Mouse (Mus musculus): Measurements from ENCODE around the gene Fli1.

Fli1 gene

DNA sequence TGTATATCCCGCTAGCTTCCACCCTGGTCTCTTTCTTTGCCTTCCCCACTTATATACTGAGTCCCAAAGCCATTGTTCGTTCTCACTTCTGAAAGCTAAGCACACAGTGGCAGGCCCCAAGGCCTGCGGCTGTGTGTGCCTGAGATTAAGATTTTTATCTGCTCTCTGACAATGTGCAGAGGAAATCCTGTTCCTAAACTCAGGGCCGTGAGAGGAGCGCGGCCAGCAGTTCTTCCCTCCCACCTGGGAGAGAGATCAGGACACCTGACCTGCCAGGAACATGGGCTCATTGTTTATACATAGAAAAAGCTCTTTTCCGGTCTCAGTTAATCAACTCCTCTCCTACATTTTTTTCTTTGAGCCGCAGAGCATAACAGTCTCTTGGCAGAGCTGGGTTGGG, 36.5 kb downstream of the Fli1 start:
- in situ Hi-C loops (cut with MboI, MseI): loop anchor here (5.0 to 25.0 kb wide), 3 partner anchors 201 to 1219 kb away; partner anchors contain the start of gene Prdm10

DNA sequence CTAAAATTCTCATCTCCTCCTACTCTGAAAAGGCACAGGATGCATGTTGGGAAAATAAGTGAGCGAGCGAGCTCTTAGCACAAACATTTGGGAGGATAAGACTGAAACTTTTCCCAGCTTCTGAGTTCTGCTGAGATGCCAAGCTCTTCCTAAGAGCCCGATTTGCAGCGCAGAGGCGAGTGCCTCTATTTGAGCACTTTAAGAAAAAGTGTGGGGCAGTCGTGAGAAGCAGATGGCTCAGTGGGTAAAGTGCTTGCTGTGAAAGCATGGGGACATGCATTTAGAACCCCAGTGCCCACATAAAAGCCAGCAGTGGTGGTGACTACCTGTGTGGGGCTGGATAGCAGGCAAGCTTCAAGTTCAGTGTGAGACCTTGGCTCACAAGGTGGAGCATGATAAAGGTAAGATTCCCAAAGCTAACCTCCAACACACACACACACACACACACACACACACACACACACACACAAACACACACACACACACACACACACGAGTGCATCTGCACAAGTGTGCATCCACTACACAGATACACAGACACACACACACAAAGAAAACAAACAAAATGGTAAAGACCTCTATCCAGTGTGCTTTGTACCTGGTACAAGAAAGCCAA, 37.1 kb downstream of the Fli1 start:
- in situ Hi-C loops (cut with MboI, MseI): loop anchor here (5.0 to 25.0 kb wide), 3 partner anchors 202 to 1218 kb away; partner anchors contain the start of gene Prdm10

DNA sequence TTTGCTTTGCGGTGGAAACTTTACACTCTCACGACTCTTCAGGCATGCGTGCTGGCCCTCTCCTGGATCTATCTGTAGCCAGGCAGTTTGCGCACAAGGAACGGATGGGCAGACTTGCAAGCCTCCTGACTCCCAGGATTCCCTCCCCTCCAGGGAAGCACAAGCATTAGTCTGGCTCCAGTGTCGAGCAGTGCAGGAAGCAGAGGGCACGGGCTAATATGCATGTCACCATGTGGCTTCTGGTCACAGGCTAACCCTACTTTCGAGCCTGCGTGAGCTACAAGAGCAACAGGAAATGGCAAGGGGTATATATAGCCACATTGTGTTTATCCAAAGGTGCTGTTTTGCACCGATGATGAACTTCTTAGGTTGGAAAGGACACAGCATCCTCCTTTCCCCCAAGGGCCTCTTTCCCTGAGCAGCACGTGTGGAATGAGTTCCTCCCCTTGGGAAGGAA, 38.6 kb downstream of the Fli1 start:
- in situ Hi-C loops (cut with MboI, MseI): loop anchor here (10.0 to 25.0 kb wide), 2 partner anchors 261 to 1217 kb away; partner anchors contain the start of gene Prdm10

DNA sequence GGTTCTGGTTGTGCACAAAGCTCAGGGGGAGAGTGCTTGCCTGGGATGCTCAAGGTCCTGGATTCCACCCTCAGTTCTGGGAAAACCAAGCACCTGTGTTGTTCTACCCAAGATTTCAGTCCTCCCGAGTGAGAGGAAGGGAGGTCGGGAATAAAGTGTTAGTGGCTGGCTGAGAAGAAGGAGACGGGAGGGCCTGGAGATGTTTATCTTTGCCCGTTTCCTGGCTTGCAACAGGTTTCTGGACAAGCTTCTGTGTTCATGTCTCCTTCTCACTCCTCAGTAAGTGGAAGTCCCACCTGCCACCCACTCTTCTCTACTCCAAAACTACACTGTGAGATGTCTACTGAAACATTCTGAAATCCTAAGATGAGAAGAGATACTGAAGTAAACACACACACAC, 39.2 kb downstream of the Fli1 start:
- in situ Hi-C loops (cut with MboI, MseI): loop anchor here (10.0 to 25.0 kb wide), 2 partner anchors 261 to 1216 kb away; partner anchors contain the start of gene Prdm10

DNA sequence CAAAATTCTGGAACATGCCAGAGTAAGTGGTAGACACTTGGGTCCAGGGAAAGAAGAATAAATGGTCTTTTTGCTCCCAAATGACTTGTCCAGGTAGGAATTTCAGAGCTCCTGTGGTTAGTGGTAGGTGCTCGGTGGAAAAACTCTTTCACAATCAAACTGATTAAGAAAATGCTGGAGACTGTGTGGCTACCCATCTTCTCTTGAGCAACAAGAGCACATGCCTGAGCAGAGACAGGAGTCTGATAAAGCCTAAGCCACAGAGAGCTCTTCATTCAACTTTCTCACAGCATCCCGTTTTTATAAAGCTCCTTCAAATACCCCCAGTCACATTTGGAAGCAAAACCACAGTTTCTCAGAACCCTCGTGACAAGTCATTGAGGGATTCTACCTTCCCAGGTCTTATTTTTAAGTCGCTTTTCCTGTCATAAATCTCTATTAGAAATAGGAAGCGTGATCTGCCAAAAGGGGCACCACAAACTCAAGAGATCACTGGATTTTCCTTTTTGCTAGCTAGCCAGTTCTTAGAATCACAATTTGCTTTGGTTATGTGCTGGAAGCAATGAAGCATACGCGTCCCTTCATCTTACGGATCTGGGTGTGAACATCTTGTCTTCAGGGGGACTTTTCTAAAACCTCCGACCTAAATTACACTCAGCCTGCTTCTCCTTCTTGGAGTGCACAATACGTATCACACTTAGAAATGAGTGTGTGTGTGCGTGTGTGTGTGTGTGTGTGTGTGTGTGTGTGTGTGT, 40.2 kb downstream of the Fli1 start:
- in situ Hi-C loops (cut with MboI, MseI): loop anchor here (10.0 to 25.0 kb wide), 2 partner anchors 262 to 1215 kb away; partner anchors contain the start of gene Prdm10

DNA sequence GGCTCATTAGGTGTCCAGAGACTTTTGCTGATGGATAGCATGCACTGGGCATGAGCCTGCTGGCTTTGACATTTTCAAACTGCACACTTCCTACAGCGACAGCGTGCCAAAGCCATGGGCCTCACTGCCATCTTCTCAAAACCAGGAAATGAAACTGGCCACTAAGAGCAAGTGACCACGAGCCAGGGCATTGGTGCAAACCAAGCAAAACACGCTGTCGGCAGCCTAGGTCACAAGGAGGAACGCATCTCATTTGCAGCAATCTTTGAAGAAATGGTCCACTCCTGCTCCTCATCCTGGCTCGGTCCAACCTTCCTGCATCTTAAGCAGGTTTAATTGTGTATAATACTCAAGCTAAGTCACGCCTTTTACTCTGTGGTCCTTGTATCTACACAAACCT, 41.8 kb downstream of the Fli1 start:
- in situ Hi-C loops (cut with MboI, MseI): loop anchor here (10.0 to 25.0 kb wide), 2 partner anchors 264 to 1214 kb away; partner anchors contain the start of gene Prdm10

DNA sequence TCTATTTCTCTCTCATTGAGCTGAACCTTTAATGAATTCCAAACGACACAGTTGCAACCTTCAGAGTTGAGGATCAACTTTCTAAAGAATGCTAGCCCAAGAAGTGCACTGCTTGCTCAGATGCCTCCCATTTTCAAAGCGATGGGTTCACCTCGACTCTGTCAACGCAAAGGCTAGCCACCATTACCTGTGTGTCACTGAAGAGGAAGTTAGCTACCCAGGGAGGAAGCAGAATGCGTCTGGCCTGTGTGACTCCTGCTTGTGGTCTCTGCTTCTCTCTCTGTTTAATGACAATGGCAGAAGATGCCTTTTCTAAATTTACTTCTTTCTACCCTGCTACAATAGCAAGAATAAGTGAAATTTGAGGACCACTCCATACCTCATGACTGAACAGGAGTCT, 42.6 kb downstream of the Fli1 start:
- in situ Hi-C loops (cut with MboI, MseI): loop anchor here (10.0 to 25.0 kb wide), 2 partner anchors 265 to 1213 kb away; partner anchors contain the start of gene Prdm10

DNA sequence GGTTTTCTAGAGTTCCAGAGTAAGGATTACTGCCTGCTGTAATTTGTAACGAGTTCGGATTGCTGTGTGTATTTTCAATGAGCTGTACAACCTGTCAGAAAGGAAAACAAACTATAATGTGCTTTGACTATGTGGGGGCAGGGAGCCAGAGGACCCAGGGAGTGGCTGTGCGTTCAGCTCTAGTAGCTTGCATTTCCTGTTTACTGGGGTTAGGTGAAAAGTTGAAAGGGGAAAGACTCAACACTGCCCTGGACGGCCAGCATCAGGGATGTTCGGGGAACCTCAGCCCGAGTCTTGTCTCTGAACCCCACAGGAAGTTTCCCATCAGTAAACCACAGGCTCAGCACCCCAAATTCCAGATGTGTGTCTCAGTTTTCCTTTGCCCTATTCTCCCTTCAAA, 43.2 kb downstream of the Fli1 start:
- in situ Hi-C loops (cut with MboI, MseI): no loop called here

DNA sequence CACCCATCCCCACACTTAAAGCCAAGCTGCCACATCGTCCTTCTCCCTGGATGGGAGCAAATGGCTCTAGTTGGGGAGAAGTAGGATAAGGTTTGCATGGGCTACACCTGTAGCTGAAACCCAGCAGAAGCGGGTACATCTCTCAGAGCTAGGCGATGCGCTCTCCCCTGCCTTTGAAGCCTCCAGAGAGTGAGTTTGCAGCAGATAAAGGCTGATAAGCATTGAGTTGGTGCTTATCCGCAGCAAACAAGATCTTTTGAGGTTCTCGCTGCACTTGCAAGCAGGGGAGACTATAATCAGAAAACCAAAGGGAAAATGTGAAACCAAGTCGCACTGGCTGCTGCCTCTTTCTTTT, 47.0 kb downstream of the Fli1 start:
- in situ Hi-C loops (cut with MboI, MseI): no loop called here

DNA sequence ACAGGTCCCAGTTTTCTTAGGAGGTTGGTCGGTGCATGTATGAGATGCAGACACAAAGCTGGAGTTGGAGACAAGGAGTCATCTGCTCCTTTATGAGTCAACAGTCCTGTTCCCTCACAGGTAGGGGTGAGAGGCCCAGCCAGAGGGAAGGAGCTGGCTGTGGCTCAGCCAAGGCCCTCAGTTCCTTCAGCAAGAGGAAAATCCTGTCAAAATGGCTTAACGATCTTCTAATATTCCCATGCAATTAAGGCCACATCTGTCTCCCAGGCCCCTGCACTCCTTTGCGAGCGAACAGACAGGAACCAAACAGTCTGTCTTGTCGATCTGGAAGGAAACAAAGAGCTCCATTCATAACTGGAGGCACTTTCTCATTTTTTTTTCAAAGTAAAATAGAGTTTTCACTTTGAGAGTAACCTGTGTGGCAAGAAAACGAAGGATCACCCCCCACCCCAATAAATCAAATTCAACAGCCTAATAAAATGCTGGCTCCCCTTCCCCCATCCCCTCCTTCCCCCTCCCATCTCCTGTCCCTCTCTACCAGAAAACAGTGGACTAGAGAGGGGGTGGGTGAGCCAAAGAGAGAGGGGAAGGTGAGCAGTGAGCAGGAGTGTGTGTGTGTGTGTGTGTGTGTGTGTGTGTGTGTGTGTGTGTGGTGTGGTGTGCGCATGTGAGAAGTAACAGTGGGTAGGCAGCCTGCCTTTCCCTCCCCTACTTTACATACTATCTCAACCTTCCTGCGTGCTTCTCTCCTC, 47.6 kb downstream of the Fli1 start:
- in situ Hi-C loops (cut with MboI, MseI): no loop called here

DNA sequence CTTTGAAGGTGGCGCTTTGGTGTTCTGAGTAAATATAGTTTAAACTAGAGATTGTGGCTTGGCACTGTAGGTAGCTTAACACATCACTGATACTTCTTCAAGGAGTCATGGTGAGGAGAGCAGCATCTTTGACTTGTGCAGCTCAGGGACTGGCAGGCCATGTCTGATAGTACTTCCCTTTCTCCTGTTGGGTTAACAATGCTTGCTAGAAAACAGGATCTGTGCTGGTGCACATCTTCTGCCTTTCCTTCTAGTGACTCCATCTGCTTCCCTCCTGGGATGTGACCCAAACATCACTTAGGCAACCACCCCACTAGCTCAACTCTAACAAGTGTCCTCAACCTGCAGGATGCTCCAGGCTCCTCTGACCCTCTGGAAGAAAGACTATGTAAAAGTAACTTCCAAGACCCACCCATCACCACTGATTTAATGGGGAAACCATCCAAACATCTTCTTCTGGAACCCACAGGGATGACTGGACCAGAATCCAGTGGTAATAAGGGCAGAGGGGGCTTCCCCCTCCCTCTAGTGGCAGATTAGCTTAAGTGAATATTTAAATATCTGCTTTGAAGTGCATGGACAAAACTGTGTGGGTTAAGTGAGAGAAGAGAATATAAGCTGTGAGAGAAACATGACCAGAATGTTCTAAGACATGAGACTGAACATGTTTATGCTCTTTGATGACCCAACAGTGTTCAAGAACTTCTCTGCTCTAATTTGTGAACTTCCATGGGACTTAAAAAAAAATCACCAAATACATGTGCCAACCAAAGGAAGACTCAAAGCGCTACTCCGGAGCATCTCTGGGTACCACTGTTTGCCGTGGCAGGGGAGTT, 48.9 kb downstream of the Fli1 start:
- in situ Hi-C loops (cut with MboI, MseI): no loop called here

DNA sequence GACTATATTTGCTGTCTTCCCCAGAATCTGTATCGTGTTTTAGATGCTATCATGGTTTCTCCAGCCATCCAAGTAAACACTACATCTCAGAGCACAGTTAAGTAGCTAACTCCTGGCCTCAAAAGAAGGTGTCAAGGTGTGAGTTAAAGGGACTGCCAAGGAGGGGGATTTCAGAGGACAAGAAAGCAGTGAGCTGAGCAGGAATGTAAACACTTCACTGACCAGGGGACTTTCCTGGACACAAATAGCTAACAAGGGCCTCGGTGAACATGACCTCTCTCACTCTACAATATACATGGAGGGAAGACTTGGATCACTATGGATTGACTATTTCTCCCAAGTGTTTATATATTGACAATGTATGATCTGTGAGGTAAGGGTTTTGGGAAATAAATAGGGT, 49.9 kb downstream of the Fli1 start:
- in situ Hi-C loops (cut with MboI, MseI): no loop called here

DNA sequence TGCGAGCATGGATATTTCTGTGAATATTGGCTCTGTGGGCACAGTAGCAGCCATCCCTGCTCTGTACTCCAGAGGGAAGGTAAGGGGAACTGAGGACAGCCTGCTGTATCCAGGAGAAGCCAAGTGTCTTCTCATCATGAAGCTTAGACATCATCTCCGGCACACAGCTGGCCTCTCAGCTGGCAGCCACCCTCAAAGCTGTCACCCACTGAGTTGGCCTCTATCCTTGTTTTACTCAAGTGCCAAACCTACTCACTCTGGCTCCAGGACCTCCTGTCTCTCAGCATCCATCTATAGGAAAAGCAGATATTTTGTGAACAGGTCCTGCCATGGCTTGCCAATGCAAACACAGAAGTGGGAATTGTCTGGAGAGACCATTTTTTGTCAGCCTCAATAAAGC, 51.2 kb downstream of the Fli1 start:
- in situ Hi-C loops (cut with MboI, MseI): no loop called here

DNA sequence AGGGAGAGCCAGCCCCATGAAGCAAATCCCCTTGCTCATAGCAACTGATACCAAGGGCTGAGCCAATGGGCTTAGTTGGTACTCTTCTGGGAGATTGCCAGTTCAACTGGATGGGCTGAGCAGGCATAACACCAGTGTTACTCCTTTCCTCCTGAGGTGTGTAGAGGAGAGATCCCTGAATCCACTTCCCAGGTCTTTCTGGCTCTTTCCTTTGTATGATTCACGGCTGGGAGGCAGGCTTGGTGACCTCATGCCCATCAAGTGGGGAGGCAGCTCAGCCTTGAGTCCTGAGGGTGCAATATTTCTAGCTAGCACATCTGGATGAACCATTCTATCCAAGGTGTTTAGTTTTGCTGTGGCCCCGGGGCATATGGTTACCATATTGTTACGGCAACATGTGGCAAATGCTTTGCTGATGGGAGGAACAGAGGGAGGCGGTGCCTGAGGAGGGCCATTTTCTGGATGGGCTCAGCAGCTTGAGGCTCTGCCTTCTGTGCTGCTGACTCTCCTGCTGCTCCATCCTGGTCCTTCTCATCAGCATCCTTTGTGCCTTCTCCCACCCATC, 52.8 kb downstream of the Fli1 start:
- in situ Hi-C loops (cut with MboI, MseI): loop anchor here (5.0 to 10.0 kb wide), 2 partner anchors 45 to 442 kb away; no protein-coding TSS in a partner anchor

DNA sequence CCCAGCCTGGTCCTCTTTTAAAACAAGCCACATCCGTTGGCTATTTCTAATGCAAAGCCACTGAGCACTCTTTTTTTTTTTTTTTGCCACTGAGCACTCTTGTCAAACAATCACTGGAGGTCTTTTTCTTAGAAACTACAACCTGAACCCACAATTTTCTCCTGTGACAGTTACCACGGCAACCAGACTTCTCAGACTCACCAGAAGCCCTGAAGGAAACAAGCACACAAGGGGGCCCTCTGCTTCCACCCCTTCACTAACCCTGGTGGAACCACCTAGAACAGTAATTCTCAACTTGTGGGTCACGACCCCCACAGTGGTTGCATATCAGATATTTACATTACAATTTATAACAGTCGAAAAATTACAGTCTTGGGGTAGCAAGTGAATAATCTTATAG, 53.3 kb downstream of the Fli1 start:
- in situ Hi-C loops (cut with MboI, MseI): loop anchor here (5.0 to 10.0 kb wide), 2 partner anchors 45 to 443 kb away; no protein-coding TSS in a partner anchor

DNA sequence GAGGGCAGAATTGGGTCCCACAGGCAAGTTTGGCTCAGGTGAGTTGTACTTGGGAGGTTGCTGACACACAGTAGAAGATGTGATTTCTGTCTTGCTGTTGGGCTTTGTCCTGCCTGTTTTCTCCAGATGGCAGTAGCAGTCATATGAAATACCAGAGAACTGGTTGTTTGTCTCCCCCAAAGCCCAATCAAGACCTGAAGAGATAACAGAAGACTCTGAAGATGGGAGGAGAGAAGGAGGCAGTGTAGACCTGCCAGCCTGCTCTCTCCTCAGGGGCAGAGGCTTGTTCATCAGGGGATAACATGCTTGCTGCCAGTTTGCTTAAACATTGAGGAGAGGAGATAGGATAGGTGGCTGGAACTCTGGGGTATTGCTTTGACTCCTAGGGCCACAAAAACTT, 54.0 kb downstream of the Fli1 start:
- in situ Hi-C loops (cut with MboI, MseI): loop anchor here (5.0 to 10.0 kb wide), 2 partner anchors 46 to 444 kb away; no protein-coding TSS in a partner anchor

DNA sequence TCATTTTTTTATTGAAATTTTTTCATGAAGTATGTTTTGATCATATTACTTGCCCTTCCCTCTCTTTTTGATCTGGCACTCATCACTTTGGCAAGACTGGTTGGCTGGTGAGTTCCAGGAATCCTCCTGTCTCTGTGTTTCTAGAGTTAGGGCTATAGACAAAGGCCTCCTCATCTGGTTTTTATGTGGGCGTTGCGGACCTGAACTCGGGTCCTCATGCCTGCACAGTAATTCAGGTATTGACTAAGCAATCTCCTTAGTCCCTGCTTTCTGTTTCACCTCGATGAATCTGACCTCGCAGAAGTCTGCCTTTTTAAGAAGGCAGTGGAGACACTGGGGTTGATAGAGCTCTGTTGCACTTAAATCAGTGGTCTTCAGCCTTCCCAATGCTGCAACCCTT, 54.8 kb downstream of the Fli1 start:
- in situ Hi-C loops (cut with MboI, MseI): loop anchor here (5.0 to 10.0 kb wide), 2 partner anchors 47 to 444 kb away; no protein-coding TSS in a partner anchor

DNA sequence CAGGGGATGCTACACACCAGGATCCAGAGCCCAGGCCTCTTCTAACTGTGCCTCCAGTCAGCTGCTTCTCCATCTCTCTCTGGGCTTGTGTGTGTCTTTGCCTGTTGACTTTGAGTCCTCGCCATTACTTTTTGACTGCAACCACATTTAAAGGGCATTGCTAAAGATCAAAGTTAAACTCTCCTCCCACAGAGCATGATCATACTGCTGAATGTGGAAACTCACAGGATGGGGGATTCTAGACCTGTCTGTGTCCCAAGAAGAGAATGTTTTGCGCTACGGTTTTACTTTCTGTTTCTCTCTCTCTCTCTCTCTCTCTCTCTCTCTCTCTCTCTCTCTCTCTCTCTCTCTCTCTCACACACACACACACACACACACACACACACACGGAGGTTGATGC, 55.3 kb downstream of the Fli1 start:
- in situ Hi-C loops (cut with MboI, MseI): loop anchor here (5.0 to 10.0 kb wide), 2 partner anchors 47 to 445 kb away; no protein-coding TSS in a partner anchor

DNA sequence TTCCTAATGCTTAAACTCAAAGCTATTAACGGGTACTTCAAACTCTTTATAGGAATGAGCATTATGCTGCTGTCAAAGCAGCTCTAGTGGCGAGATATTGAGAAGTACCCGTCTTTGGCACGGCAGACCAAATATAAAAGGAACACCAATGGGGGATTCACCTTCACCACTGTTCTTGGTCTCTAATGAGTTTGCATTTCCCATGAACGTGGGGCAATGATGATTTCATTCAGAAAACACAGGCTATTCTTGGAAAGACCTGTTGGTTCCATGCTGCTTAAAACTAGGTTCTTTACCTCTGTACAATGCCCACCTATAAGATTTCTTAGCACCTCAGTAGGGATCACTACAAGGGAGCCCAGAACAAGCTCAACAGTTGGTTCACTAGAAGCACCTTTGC, 62.2 kb downstream of the Fli1 start:
- in situ Hi-C loops (cut with MboI, MseI): loop anchor here (10.0 kb wide), 1 partner anchor 54 kb away; no protein-coding TSS in a partner anchor

DNA sequence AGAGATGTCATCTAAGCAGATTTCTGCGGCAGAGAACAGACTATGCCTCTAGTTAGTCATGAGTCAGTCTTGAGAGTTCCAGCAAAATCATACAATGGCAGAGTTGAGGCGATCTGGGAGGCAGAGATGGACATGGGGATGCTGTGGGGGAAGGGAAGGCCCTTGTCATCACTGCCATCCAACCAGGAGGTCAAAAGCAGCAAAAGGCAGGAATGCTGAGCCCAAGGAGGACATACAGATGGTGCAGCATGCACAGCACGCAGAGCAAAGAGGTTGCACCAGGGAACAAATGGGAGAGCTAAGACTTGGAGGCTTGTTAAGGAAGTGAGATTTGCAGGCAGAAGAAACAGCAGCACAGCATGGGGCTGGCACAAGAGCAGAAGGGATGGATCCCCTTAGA, 63.9 kb downstream of the Fli1 start:
- in situ Hi-C loops (cut with MboI, MseI): loop anchor here (10.0 kb wide), 1 partner anchor 636 kb away; no protein-coding TSS in a partner anchor

All from T-helper 2 cell (primary cell).